Mouse (Mus musculus): ENCODE data around the gene Hif3a.

- TF ChIP-seq CTCF (IDR thresholded peaks at IDR 0.05; ENCODE audit: control insufficient read depth, insufficient read depth, insufficient replicate concordance, low read depth, low read length) (no peak), POLR2A (IDR thresholded peaks at IDR 0.05; ENCODE audit: control insufficient read depth, low read depth, low read length) (no peak)
Measured at GRCm38 (mm10) chr7:17090058-17090585, 27.9 kb upstream of the Hif3a start.

Data from testis, adult 2 months (tissue).